Mouse (Mus musculus) kidney, adult 10 weeks (tissue): ENCODE results near the gene Defa30. TPM values are rescaled to one million over a fixed set of nuclear protein-coding genes. Genes with fewer than 3 reads are reported as not detected.

Source experiments
- polyA plus RNA-seq: library from polyadenylated mRNA; stranded (reverse); fragments of 350-450 nt; fragmentation: Illumina TruSeq; extraction: RNeasy Lipid Tissue Mini Kit (QIAGEN cat#74804); gene quantifications from one replicate; pipeline ENCODE4 v1.2.3, GENCODE M21; 2014; ENCODE audit warnings: low read depth, low replicate concordance

Defa30 gene
- polyA plus RNA-seq: not detected

DNA sequence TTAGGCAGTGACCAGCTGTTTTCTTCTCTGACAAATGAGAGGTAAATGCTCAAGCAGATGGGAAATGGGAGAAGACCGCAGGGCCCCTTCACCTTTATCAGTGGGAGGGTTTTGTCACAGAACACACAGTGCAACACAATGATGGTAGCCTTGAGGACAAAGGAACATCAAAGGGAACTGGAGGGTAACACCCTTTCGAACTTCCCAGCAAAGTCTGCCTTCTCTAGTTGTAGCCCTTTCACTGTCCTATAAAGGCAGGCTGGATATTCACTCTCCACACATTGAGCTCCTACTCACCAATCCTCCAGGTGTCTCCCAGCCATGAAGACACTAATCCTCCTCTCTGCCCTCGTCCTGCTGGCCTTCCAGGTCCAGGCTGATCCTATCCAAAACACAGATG, at the start of gene Defa30:
TSS of gene Defa30 (plus strand) at position 301 of the 400 bp plus-strand sequence.

GRCm38 (mm10) chr8:21095950-21096349, 38.5 kb upstream of the Defa30 start, which contains the start of gene Gm14851:
TSS of gene Gm14851 (minus strand) at chr8:21096050.

DNA sequence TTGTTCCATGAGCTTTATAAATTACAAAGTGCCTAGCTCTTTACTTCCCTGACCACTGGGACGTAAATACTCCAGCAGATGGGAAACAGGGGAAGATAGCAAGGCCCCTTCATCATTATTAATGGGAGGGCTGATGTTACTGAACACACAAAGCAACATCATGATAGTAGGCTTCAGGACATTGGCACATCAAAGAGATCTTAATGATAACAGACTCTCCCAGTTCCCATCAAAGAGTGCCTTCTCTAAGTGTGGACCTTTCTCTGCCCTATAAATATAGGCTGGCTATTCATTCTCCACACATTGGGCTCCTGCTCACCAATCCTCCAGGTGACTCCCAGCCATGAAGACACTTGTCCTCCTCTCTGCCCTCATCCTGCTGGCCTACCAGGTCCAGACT, 27.5 kb downstream of the Defa30 start, which contains the start of gene Defa22:
TSS of gene Defa22 (plus strand) at position 301 of the 400 bp plus-strand sequence.

Other genes with a start within 250 kb of the Defa30 start
- gene Defb33, start 242.0 kb upstream of the Defa30 start, polyA plus RNA-seq: not detected
- gene Gm15056, start 232.0 kb upstream of the Defa30 start, polyA plus RNA-seq: not detected
- gene Gm6040, start 212.6 kb upstream of the Defa30 start, polyA plus RNA-seq: not detected
- gene AY761185, start 189.9 kb upstream of the Defa30 start, polyA plus RNA-seq: not detected
- not detected for gene Defa21, start 109.1 kb upstream of the Defa30 start, polyA plus RNA-seq
- not detected for gene Defa23, start 79.6 kb upstream of the Defa30 start, polyA plus RNA-seq
- gene Defa35, start 69.6 kb upstream of the Defa30 start, polyA plus RNA-seq: not detected
- gene Defa25, start 50.2 kb upstream of the Defa30 start, polyA plus RNA-seq: not detected
- gene Gm14851, start 38.6 kb upstream of the Defa30 start, polyA plus RNA-seq: not detected
- gene Defa22, start 27.6 kb downstream of the Defa30 start, polyA plus RNA-seq: not detected
- 2.1 TPM for gene Defa31, start 57.0 kb downstream of the Defa30 start, polyA plus RNA-seq
- gene Gm15293, start 66.9 kb downstream of the Defa30 start, polyA plus RNA-seq: not detected
- not detected for gene Gm15292, start 115.1 kb downstream of the Defa30 start, polyA plus RNA-seq
- gene Defa27, start 180.9 kb downstream of the Defa30 start, polyA plus RNA-seq: not detected
- gene Defa29, start 192.4 kb downstream of the Defa30 start, polyA plus RNA-seq: not detected
- gene Defa2, start 243.9 kb downstream of the Defa30 start, polyA plus RNA-seq: not detected